Mouse (Mus musculus): ENCODE results near the gene Fbxo11. TPM values are rescaled to one million over a fixed set of nuclear protein-coding genes. Genes with fewer than 3 reads are reported as not detected.

Fbxo11 gene
- polyA plus RNA-seq (2012; rRNA removed) (50.9 and 63.0 TPM in 2 replicates), polyA plus RNA-seq (2014; fragmentation: Nextera tagmentation; extraction: Ambion mirVana) (29.5 and 34.1 TPM in 2 replicates)

GRCm38 (mm10) chr17:88065031-88065800 lies at the start of gene Fbxo11:
TSS of gene Fbxo11 (minus strand) at chr17:88065291.
- Histone ChIP-seq H3K27me3 (ENCODE audit: control insufficient read depth, insufficient read depth, low read length) (no peaks in the 10 kb centered on the region), H3K27ac (replicated peaks; ENCODE audit: low read depth, low read length) (peak within 1 kb of the TSS; percentile 100), H3K9ac (ENCODE audit: low read depth, low read length, severe bottlenecking) (peak within 1 kb of the TSS; percentile 99), H3K4me3 (replicated peaks; ENCODE audit: low read length) (peak within 1 kb of the TSS; percentile 95), H3K4me1 (ENCODE audit: control insufficient read depth, insufficient read depth, low read length) (peaks cover 7% of the 10 kb centered on the region), H3K36me3 (ENCODE audit: control insufficient read depth, insufficient read depth, low read length) (no peaks in the 10 kb centered on the region), H3K9me3 (ENCODE audit: control insufficient read depth, low read length) (no peaks in the 10 kb centered on the region), H3K4me2 (replicated peaks; ENCODE audit: low read depth, low read length, severe bottlenecking) (peak within 1 kb of the TSS; percentile 80)
- ATAC-seq (ENCODE audit: low FRiP score, low read depth) (peak; percentile 3; the same call in 1 of the 2 replicates), DNase-seq (ENCODE audit: low spot score) (peak; percentile 28)
- TF ChIP-seq POLR2A (IDR thresholded peaks at IDR 0.05; ENCODE audit: borderline replicate concordance, extremely low read depth, insufficient read depth, insufficient read length) = no peak
- under 1% methylated on average over 30 of the region's 112 CpGs for WGBS

- no peak overlapping the region for H3K4me3 ChIP-seq (replicated peaks; ENCODE audit: low read length)
- 88% methylated on average over 10 of the region's 10 CpGs for WGBS
- DNase-seq (ENCODE audit: low spot score) (no peak), ATAC-seq (ENCODE audit: low FRiP score, low read depth) (no peak)
- no peak for TF ChIP-seq POLR2A (IDR thresholded peaks at IDR 0.05; ENCODE audit: borderline replicate concordance, extremely low read depth, insufficient read depth, insufficient read length)
- no peak overlapping the region for H3K27ac ChIP-seq (replicated peaks; ENCODE audit: low read depth, low read length)
- 0 out of 2 replicates have a peak, but pooled peaks cover 5% of the 10 kb centered on the region for H3K4me1 ChIP-seq (ENCODE audit: control insufficient read depth, insufficient read depth, low read length)
- no peaks in the 10 kb centered on the region for H3K9me3 ChIP-seq (ENCODE audit: control insufficient read depth, low read length)
- H3K9ac ChIP-seq (ENCODE audit: low read depth, low read length, severe bottlenecking) = no peak overlapping the region
- no peak overlapping the region for H3K4me2 ChIP-seq (replicated peaks; ENCODE audit: low read depth, low read length, severe bottlenecking)
- no peaks in the 10 kb centered on the region for H3K36me3 ChIP-seq (ENCODE audit: control insufficient read depth, insufficient read depth, low read length)
- H3K27me3 ChIP-seq (ENCODE audit: control insufficient read depth, insufficient read depth, low read length) = no peaks in the 10 kb centered on the region
Measured at GRCm38 (mm10) chr17:88113883-88114229, 48.8 kb upstream of the Fbxo11 start.

- DNase-seq (ENCODE audit: low spot score) = no peak
- ATAC-seq (ENCODE audit: low FRiP score, low read depth) = no peak
- no peak overlapping the region for H3K9ac ChIP-seq (ENCODE audit: low read depth, low read length, severe bottlenecking)
- no peaks in the 10 kb centered on the region for H3K27me3 ChIP-seq (ENCODE audit: control insufficient read depth, insufficient read depth, low read length)
- H3K4me1 ChIP-seq (ENCODE audit: control insufficient read depth, insufficient read depth, low read length) = 0 out of 2 replicates have a peak, but pooled peaks cover 5% of the 10 kb centered on the region
- H3K4me2 ChIP-seq (replicated peaks; ENCODE audit: low read depth, low read length, severe bottlenecking) = no peak overlapping the region
- no peaks in the 10 kb centered on the region for H3K36me3 ChIP-seq (ENCODE audit: control insufficient read depth, insufficient read depth, low read length)
- 67% methylated on average over 12 of the region's 12 CpGs for WGBS
- no peaks in the 10 kb centered on the region for H3K9me3 ChIP-seq (ENCODE audit: control insufficient read depth, low read length)
- H3K4me3 ChIP-seq (replicated peaks; ENCODE audit: low read length) = no peak overlapping the region
- TF ChIP-seq POLR2A (IDR thresholded peaks at IDR 0.05; ENCODE audit: borderline replicate concordance, extremely low read depth, insufficient read depth, insufficient read length) = no peak
- no peak overlapping the region for H3K27ac ChIP-seq (replicated peaks; ENCODE audit: low read depth, low read length)
Measured at GRCm38 (mm10) chr17:88113015-88113882, 48.2 kb upstream of the Fbxo11 start.

- no peaks in the 10 kb centered on the region for H3K27me3 ChIP-seq (ENCODE audit: control insufficient read depth, insufficient read depth, low read length)
- no peak for TF ChIP-seq POLR2A (IDR thresholded peaks at IDR 0.05; ENCODE audit: borderline replicate concordance, extremely low read depth, insufficient read depth, insufficient read length)
- no peak overlapping the region for H3K4me3 ChIP-seq (replicated peaks; ENCODE audit: low read length)
- H3K36me3 ChIP-seq (ENCODE audit: control insufficient read depth, insufficient read depth, low read length) = no peaks in the 10 kb centered on the region
- ATAC-seq (ENCODE audit: low FRiP score, low read depth) (no peak), DNase-seq (ENCODE audit: low spot score) (no peak)
- H3K9me3 ChIP-seq (ENCODE audit: control insufficient read depth, low read length) = no peaks in the 10 kb centered on the region
- no peak overlapping the region for H3K4me2 ChIP-seq (replicated peaks; ENCODE audit: low read depth, low read length, severe bottlenecking)
- H3K27ac ChIP-seq (replicated peaks; ENCODE audit: low read depth, low read length) = no peak overlapping the region
- H3K9ac ChIP-seq (ENCODE audit: low read depth, low read length, severe bottlenecking) = no peak overlapping the region
- WGBS = 54% methylated on average over 10 of the region's 10 CpGs
- 0 out of 2 replicates have a peak, but pooled peaks cover 5% of the 10 kb centered on the region for H3K4me1 ChIP-seq (ENCODE audit: control insufficient read depth, insufficient read depth, low read length)
Measured at GRCm38 (mm10) chr17:88111865-88112645, 47.0 kb upstream of the Fbxo11 start.
